Mouse (Mus musculus) mesoderm, embryonic 11.5 days (tissue): ENCODE data around the gene Il16.

Experiments
- DNase-seq: peaks from one replicate; pipeline ENCODE4 v3.0.0-alpha.2; 2012; ENCODE audit warnings: low read depth, low spot score

Gene Il16

DNA sequence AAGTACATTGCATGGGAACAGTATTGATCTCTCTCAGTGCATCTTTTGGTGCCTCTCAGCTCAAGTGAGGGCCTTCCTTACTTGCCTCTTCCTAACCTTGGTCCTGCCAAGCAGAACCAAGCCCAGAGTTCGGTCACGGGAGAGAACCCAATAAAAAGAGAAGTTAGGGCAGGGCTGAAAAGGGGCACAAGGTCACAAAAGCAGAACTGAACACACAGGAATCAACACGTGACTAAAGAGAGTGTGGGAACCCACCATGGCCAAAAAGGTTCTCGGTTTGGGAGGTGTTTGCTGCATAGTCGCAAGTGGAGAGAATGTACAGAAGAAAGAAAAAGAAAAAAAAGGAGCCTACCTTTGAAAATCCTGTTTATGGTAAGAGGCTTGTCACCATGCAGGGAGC, 100.0 kb downstream of the Il16 start:
- no peak for DNase-seq

DNA sequence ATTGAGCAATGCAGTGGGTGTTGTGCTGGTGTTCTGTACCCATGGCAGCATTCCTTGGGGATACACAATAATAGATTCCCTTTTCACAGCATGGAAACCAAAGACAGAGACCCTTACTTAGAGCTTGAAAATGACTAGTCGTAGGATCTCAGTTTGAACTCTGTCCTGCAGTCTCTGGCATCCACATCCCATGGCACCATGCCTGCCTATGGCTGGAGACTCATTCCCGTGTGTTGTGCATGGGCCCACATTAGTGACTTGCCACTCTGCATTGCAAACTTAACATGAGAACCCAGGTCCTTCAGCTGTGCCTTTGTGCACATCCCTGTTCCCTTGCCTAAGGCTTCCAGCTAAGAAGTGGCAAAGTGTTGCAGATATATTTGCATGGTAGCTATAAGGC, 100.8 kb downstream of the Il16 start:
- no peak for DNase-seq

DNA sequence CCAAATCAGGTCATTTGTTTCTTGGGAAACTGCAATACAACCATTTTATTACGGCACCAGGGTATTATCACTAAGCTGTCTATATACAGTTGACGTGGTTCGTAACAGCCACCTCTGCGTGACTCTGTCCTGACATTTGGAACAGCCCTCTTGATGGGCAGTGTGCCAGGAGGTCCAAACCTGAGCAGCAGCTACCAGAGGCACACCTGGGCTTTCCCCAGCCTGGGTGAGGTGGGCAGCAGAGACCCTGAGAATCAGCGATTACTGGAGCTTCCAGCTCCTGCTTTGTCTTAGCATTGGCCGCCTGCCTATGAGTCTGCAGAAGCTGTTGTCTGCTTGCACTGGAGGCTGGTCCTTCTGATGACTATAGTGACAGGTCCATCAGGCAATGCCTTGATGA, 101.9 kb downstream of the Il16 start:
- no peak for DNase-seq

DNA sequence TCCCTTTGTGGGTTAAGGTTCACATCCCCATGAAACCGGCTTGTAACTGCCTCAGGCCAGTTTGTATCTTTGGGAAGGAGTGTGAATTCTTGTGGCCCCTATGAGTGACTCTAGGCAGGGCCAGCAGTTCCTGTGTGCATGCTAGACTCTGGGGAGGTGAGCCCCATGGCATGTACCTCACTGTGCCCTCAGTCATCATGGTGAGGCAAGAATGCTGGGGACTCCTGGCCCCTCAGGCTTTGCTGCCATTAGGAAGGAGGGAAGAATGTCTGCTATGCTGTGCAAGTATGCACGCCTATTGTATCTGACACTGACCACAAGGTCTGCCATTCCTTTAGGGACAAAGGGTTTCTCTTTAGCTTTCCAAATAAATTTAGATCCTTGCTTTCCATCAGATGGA, 104.4 kb downstream of the Il16 start:
- DNase-seq: peak; percentile 21

DNA sequence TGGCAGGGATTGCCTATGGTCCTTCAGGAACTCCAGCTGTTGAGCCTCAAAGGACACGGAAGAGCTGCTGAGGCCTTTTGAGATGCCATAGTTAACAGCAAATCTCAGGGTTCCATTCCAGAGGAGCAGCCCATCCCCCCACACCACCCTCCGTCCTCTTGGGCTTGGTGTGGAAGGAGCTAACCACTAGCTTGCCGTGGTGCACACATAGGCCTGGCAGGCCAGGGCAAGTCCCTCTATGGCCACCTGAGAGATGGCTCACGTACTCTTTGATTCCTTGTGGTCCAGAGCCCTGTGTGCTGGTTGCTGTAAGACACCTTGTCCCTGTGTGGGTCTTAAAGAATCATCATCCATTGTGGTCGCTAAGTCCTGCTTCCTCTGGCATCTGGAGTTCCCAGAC, 104.9 kb downstream of the Il16 start:
- no peak for DNase-seq

DNA sequence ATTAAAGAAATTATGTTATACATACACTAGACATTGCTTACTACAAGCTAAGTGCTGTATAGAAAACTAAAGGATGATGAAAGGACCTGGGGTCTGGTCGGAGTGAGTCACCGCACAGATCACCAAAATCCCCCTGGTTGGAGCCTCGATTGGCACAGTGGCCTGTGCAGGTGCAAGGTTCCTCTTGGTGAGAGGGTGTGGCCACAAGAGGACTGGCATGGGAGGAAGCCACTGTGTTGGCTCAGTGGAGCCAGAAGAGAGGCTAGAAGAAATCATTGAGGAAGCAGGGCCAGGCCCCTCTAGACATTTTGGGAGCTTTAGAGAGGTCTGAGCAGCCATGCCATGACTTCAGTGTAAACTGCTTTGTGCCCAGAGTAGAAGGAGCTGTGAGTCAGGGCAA, 106.4 kb downstream of the Il16 start:
- DNase-seq: no peak

DNA sequence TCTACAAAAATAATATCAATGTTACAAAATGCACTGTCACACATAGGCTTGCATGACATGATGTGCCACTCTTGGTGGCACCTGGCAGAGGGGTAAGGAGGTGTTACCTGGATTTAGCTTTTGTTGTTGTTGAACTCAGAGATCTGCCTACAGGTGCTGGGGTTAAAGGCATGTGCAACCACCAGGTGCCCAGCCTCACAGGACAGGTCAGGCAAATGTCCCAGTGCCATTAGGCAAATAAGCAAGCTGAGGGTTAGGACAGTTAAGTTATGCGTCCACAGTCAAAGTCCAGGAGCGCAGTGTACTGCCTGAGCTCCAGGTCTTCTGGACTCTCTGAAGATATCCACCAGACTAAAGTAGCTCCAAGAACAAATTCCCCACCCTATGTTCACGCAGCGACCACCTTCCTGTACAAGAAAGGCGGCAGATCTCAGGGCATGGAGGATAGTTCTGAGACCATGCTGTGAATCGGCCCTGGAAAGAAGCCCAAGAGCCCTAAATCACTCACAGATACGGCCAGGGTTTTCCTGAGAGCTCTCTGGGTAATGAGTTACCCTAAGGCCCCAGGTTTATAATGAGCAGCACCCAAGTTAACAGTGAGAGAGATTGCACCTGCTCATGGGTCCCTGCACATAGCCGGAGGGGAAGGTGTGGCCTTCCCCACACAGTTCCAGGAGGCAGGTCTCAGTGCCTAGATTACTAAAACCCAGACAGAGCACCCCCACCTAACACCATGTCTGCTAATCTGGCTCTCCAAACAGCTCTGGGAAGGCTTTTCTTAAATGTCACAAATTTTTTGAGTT, 107.5 kb downstream of the Il16 start:
- no peak for DNase-seq

DNA sequence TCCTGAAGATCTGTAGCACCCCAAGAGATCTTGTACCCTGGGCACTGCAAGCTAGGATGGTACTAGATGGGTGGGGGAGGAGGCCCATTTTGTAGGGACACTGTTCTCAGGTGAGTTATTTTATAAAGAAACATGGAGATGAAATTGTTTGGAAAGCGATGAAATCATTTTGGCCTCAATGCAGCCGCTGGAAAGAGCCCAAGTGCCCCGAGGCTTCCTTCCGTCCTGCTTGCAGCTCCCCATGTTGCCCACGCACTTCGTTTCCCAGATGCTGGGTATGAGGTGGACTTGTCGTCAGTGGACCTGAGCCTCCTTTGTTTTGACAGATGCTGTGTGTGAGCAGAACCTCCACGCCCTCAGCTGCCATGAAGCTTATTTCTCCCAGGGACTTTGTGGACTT, 109.1 kb downstream of the Il16 start:
- DNase-seq: no peak

DNA sequence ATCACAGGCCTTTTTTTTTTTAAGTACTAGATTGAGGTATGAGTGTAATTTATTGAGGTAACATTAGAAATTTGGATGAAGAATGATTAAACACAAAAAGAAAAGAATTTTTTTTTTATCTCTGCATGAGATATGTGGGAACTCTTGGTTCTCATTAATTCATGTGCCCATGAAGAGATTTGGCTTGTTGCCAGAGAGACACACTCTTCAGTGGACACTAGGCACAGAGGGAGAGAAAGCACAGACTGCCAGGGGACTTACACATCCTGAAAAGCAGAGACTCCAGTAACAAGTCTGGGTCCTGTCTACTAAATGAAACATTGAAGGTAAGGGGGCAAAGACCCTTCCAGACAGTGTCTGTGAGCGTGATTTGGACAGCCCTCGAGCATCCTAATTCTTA, 109.8 kb downstream of the Il16 start:
- DNase-seq: no peak

DNA sequence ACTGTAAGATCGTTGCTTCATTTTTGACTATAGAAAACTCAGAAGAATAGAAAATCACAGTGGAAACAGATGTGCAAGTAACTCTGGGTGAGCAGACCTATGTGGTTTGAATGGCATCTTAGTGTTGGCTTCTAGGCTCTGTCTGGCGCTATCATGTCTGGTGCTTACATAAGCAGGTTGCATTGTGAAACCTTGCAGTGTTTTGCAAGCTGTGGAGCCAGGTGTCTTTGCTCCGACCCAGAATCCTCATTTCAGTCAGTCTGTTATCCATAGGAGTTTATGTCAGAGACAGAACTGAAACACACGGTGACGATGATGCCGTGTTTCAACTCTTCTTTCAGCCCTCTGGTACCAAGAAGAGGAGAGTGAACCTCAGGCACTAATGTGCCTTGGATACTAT, 111.7 kb downstream of the Il16 start:
- no peak for DNase-seq

DNA sequence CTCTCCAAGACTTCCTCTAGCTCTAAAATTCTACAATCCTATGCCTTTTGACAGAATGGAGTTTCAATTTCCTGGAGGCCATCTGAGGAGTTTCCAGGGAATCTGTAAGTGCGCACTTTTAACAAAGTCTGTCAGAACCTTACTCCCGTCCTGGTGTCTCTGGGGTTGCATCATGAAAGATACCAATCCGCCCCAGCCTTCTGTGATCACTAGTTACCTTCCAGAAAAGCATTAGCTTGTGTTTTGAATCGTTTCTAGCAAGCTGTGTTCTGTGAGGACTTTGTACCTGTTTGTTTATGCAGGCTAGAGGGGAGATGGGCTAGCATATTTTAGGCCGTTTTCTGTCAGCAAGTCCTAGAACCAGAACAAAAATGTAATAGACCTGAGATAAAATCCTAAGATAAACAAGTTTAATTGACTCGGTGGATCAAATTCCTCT, 112.8 kb downstream of the Il16 start:
- DNase-seq: no peak

DNA sequence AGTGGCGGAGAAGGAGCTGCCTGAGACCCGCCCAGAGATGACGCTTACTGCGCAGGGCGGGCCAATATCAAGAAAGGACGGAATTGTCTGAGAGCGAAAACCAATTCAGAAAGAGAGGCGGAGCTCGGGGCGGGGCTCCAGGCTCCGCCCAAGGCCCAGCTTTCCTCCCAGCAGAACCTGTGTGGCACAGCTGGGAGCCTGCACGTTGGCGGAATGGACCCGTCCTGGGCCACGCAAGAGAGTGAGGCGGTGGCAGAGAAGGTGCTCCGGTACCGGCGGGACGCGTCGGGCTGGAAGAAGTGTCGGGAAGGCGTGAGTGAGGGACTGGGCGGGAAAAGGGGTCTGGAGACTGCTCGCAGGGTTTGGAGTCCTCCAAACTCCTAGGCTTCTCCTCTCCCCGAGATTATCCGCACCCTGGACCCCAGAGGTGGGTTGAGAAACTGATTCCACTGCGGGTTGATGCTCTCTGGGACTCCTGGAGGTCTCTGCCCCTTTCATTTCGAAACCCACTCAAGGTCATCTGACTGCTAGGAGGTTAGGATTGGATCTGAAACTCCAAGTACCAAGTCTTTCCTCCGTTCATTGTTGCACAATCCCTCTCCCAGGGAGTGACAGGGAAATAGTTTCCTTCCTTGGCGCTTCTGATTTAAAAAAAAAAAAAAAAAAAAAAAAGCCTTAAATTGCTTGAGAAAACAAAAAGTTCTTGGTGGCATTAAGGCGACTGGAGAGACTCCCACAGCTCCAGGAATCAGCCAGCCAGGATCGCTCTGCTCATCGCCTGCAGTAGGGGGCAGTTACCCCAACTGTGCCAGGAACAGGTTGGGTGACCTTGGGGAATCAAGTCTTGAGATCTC, 113.5 kb downstream of the Il16 start, which contains the start of gene Stard5:
TSS of gene Stard5 (plus strand) at position 132 of the 854 bp plus-strand sequence.
- DNase-seq: peak; percentile 93

DNA sequence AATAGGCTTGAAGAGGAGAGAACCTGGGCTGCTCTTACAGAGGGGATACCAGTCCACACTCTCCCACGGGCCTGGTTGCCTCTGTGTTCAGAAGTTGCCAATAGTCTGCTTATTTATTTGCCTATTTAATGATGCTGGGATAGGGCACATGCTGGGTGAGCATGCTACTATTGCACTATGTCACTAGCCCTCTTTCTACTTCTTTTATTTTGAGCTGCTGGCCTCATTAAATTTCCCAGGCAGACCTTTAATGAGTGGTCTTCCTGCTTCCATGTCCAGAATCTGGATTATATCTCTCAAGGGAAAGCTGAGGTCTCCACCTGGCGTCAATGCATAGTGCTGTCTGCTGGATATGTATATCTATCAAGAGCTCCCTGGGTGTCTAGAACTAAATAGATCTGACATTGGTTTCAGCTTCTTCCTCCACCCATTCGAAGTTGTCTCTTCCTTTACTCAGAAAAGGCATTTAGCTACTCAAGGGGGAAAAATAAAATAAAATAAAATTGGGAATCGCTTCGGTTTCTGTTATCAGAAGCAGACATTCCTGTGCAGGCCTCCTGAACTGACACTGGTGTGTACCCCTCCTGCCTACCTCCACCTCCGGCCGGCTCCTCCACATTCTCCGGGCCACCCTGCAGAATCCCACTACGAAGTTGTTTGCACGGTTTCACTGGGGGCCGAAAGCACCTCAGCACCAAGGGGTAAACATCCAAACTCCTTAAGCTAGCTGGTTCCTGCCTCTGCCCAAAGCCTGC, 114.3 kb downstream of the Il16 start:
- no peak for DNase-seq

DNA sequence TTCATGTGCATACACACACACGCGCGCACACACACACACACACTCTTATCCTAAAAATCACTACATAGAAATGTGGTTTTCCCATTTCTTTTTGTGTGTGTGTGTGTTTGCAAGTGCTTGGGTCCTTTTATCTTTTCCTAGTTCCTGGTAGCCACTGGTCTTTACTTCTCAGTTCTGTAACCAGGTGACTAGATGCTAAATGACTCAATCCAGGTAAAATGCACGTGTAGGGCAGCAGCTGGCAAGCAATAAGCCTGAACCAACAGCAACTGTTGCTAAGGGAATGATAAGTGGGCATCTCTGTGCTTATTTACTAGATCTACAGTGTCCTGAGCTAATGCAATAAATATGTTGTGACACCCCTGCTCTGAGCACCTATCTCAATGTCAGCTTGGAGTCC, 118.2 kb downstream of the Il16 start:
- DNase-seq: no peak

DNA sequence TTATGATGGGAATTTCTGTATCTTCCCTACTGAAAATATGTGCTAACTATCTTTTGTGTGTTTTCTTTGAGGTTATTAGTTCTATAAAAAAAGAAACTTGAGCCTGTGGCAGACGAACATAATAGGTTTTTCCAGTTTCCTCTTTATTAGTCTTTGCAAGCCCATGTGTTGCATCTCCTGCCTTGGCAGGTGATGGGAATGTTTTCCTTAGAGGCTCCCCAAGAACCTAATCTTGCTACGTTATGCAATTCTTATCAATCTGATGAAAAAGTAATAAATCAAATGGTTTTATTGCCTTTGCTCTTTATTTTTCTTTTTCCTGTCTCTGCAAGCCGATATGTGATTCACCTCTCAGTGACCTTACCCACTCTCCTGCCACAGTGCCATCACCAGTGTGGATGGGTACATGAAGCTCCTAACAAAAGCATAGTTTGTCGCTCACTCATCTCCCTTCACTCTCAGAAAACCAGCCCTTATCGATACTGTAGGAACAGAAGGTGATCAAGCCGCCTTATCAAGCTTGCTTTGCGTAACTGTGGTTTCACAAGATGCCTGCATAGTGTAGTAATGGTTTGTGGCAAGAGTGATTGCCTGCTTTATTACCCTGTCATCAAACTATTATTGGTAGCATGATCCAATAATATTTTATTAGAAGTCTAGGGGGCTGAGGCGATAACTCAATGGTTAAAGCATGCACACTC, 118.8 kb downstream of the Il16 start:
- no peak for DNase-seq

DNA sequence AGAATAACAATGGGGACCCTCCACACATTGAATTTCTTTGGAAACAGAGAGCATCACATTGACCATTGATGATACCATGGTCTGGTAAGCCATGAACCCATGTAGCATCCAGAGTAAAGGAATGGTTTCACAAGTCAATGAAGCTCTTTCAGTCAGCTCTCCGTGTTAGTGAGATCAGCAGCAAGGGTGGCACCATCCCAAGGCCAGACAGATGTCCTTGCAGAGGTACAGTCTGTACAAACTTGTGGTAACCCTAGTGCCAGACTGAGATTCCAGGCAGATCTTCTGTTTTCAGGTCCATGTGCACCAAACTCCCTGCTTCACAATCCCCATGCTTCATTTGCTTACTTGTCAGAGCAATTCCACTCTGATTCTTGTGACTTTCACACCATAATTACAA, 121.5 kb downstream of the Il16 start:
- no peak for DNase-seq

DNA sequence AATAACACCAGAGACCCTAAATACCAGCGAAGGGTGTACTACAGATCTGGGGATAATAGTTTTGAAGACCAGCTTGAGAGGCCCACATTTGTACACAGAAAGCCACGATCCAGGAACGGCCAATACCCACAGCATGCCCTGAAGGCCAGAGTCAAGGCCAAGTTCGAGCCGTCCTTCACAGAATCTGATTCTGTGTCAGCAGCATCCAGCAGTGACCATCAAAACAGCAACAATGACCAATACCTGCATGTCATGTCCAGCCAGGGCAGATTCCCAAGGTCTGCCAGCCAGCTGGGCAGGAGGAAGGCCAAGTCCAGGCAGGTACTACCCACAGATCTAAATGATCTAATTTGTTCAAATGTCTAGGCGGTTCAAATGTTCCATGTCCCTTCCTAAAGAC, 122.9 kb downstream of the Il16 start:
- no peak for DNase-seq

DNA sequence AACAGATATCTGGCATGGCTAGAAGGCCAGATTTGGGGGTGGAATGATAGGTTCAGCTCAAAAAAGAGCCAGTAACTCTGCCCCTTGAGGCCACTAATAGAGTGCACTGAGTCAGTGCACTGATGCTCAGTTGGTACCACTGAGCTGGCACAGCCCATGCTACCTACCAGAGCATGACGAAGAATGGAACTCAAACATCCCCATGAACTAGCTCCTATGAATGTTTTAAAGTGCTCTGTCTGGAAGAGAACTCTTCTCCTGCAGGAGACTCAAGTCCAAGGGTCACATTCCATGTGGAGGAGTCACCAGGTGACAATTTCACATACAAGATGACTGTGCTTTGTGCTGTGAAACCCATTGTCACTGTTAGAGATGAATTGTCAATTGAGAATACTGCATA, 126.8 kb downstream of the Il16 start:
- DNase-seq: no peak

DNA sequence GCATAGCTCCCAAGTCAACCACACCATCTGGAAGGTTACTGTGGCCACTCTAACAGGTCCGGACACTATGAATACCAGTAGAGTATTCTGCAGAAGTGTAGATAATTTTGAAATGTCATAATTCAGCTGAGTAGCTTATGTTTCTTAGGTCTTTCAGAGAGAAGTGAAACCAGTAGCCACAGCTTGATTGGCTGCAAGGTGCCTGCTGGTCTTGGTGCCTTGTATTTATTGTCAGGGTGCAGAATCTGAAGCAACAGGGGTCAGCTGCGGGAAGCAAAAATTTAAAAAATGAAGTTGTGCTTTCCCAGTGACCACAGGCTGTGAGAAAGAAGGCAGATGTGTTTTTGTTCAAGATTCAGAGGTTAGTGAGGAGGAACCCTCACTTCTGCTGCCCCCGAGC, 129.3 kb downstream of the Il16 start:
- DNase-seq: no peak

DNA sequence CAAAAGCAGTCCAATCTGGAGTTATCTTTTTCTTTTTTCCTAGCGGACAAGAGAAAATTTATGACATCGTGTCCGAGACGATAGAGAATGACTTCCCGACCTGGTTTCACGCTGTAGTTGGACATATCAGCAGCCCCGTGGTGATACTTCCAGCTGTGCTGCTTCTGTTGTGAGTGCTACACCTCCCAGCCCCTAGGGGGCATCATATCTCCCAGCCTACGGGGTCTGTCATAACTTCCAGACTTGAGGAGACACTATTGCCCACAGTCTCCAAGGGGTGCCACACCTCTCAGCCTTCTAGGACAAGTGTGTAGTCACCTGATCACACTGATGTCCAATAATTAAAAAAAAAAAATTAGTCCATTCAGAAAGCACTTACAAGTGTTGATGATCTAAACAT, 129.7 kb downstream of the Il16 start:
- no peak for DNase-seq

DNA sequence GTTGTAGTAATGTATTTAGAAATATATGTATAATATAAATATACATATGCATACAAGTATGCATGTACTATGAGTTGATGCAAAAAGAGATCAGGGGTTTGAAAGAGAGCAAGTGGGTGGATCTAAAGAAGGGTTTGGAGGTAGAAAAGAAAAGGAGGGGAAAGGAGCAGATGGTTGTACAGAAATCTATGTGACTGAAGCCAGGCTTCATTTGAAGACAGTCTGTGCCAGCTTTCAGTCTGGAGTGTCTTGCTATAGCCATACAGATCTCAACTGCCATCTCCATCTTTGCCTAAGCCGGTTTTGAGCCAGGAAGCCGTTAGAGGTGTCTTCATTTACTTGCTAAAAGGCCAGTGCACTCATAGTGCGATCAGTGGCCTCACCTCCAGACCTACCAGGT, 130.3 kb downstream of the Il16 start:
- no peak for DNase-seq

DNA sequence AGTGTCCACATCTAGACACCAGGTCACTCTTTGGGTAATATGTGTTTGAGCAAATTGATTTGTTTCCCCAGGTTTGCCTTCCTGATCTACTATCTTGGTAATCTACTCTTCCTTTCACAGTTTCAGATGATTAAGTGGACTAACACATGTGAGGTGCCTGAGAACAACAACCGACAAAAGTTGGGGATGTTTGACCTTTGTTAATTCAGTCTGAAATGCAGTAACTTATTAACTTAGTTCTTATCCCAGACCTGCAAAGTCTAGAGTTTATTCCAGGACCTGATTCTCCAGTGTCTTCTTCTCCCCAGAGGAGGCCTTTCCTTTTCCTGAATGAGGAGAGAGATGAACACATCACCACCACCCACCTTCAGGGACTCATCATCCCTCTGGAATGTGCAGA, 133.6 kb downstream of the Il16 start:
- no peak for DNase-seq
